Mouse (Mus musculus) urinary bladder, adult 18-20 months (tissue): ENCODE measurements at regions not wholly inside any gene's neighbourhood (a gene's known extent, or its start where the extent isn't known, plus 50 kb on each side); places are given as distances from the start of the nearest gene placed in this dataset.

Experiments
- DNase-seq, 2 experiments: peaks; one replicate each; pipeline ENCODE4 v3.0.0; 2022; ENCODE audit warnings: low spot score in 2 of 2, mixed read lengths in 2 of 2

DNA sequence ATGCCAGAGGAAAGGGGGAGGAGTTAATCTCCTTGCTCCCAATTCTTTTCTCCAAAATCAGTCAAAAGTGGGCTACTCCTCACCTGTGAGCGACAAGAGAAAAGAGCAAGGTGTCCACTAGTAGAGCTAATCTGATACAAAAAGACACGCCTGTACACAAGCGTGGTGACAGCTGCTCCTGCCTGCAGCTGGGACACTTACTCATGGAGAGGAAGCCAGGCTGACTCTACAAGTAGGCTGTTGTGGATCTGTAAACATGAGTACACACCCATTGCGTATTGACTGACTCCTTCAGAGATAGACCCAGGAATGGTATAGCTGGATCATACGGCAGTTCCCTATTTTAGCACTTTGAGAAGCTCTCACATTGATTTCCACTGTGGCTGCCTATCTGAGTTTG is 129.7 kb downstream of the Nuak1 start:
- no peak for DNase-seq

DNA sequence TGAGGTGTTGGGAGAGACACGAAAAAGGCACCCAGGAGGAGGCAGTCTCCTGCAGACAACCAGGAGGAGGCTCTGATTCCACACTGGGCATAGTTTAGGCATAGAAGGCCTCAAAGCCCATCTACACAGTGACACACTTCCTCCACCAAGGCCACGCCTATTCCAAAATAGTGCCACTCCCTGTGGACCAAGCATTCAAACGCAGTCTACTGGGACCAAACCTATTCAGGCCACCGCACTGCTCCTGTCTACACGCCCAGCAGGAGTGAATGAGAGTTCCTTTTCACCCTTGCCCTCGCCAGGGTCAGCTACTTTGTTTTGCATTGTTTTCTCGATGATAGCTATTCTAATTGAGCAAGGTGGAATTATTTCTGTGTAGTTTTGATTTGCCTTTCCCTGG is 127.7 kb downstream of the Nuak1 start:
- no peak for DNase-seq

DNA sequence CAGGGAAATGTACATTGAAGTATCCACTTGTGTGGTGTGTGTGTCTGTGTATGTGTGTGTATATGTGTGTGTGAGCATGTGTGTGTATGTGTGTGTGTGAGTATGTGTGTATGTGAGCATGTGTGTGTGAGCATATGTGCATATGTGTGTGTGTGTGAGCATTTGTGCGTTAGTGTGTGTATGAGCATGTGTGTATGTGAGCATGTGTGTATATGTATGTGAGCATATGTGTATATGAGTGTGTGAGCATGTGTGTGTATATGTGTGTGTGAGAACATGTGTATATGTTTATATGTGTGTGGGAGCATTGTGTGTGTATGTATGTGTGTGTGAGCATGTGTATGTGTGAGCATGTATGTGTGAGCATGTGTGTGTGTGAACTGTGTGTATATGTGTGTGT is 123.5 kb downstream of the Nuak1 start:
- no peak for DNase-seq

DNA sequence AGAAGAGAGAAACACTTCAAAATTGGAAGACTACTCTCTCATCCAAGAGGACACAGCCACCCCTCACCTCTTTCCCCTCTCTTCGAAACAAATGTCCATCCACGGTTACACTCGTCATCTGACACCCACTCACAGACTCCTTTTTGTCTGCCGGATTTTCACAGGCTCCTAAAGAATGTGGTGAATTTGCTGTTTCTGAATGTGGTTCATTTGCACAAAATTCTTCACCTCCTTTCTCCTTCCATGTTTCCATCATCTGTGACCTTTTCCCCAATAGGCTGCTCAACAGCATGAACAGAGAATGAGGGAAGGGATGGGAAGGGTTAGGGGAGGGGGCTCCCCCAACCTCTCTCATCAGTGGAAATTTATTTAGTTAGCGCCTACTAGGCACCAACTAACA is 122.4 kb downstream of the Nuak1 start:
- DNase-seq: no peak
